ENCODE assay signal across 24 mouse cellular contexts in the genomic region with DNA sequence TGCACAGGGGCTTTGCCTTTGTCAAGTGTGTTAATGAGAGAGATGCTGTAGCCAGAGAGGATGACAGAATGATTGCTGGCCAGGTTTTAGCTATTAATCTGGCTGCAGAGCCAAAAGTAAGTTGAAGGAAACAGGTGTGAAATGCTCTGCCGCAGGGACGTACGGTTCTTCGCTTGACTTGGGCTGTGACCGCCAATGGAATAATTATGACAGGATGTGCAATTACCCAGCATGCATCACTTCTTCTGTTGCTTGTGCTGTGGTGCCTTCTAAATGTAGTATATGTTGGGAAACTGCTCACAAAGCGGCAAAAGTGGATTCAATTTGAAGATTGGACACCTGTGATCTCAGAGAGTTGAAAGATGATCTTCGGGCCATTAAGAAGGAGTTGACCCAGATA. TPM values are rescaled to one million over a fixed set of nuclear protein-coding genes. Genes with fewer than 3 reads are reported as not detected.
DNase-seq lines count a peak whose midpoint lies in the region; ATAC-seq and TF ChIP-seq lines count a peak whose summit lies in the region.
"Had no signal": no experiment of that assay in that cellular context is flagged by ENCODE, and none has a peak within 500 bp of the region (broad histone marks: within the 10 kb centered on the region; RNA-seq: fewer than 3 reads in every experiment).

No protein-coding gene starts in this region.

- no peaks in the 10 kb centered on the region for H3K27me3 ChIP-seq in CH12.LX (replicated peaks)
- no peaks in the 10 kb centered on the region for H3K27me3 ChIP-seq in forebrain, postnatal 0 days (ENCODE audit: insufficient read depth, low read length)
- H3K27me3 ChIP-seq: heart, embryonic 15.5 days; intestine, embryonic 15.5 days; neural tube, embryonic 15.5 days had no signal

- no peaks in the 10 kb centered on the region for H3K36me3 ChIP-seq in CH12.LX (replicated peaks in 1 of 2; ENCODE audit: control insufficient read depth in 1 of 2, insufficient read depth in 1 of 2, low read length in 1 of 2)
- no peaks in the 10 kb centered on the region for H3K36me3 ChIP-seq in forebrain, postnatal 0 days (ENCODE audit: insufficient read depth)
- H3K36me3 ChIP-seq: heart, embryonic 15.5 days; intestine, embryonic 15.5 days; neural tube, embryonic 15.5 days had no signal

- no peak overlapping the region for H3K4me3 ChIP-seq in CH12.LX (replicated peaks in 1 of 3; ENCODE audit: low read depth in 2 of 3, low read length in 2 of 3, poor library complexity in 1 of 3)
- H3K4me3 ChIP-seq in forebrain, postnatal 0 days (ENCODE audit: low read depth, low read length) = no peak overlapping the region
- H3K4me3 ChIP-seq: heart, embryonic 15.5 days; intestine, embryonic 15.5 days; neural tube, embryonic 15.5 days had no signal

- H3K9ac ChIP-seq in CH12.LX (ENCODE audit: insufficient read depth, low read depth) = peak overlapping the region; percentile 29
- no peak overlapping the region for H3K9ac ChIP-seq in forebrain, postnatal 0 days
- H3K9ac ChIP-seq: heart, embryonic 15.5 days; hindbrain, embryonic 14.5 days; intestine, embryonic 15.5 days; liver, embryonic 14.5 days; lung, embryonic 14.5 days; neural tube, embryonic 15.5 days had no signal

- peaks cover 10 to 22% of the 10 kb centered on the region in 2 experiments; a peak in 3 of 4 replicates for H3K4me1 ChIP-seq in CH12.LX (ENCODE audit: control insufficient read depth in 1 of 2, insufficient read depth in 2 of 2)
- peaks cover 4% of the 10 kb centered on the region; the same call in 1 of the 2 replicates for H3K4me1 ChIP-seq in forebrain, postnatal 0 days (ENCODE audit: insufficient read depth)

- TF ChIP-seq RAD21 in CH12.LX (IDR thresholded peaks at IDR 0.05; ENCODE audit: low read depth, low read length) = no peak

- TF ChIP-seq EP300 in CH12.LX (IDR thresholded peaks at IDR 0.05; ENCODE audit: low read length) = peak; percentile 65

- in situ Hi-C loops in CH12.LX (cut with MboI; ENCODE audit: low pct_ligation_motif_present, low pct_unique_long_range_greater_than_20kb, low sequenced_read_pairs) = loop anchor here (25.0 kb wide), 1 partner anchor 396 kb away; no protein-coding TSS in a partner anchor

- WGBS in forebrain, postnatal 0 days = 83% methylated on average over 7 of the region's 7 CpGs

- dilution Hi-C loops in CH12.LX (cut with MboI; ENCODE audit: extremely low pct_ligation_motif_present, extremely low pct_unique_long_range_greater_than_20kb, low sequenced_read_pairs) = no loop called here

- peak overlapping the region; percentile 47; the same call in 1 of the 2 replicates for H3K4me2 ChIP-seq in CH12.LX (ENCODE audit: insufficient read depth, low read depth, poor library complexity, severe bottlenecking)
- no peak overlapping the region for H3K4me2 ChIP-seq in forebrain, postnatal 0 days (ENCODE audit: low read depth)
- H3K4me2 ChIP-seq: heart, embryonic 15.5 days; hindbrain, embryonic 14.5 days; intestine, embryonic 15.5 days; lung, embryonic 14.5 days; neural tube, embryonic 15.5 days had no signal

- H3K27ac ChIP-seq in CH12.LX (ENCODE audit: insufficient read depth, low read depth) = no peak overlapping the region
- no peak overlapping the region for H3K27ac ChIP-seq in forebrain, postnatal 0 days (ENCODE audit: low read depth, low read length)
- H3K27ac ChIP-seq: heart, embryonic 15.5 days; hindbrain, embryonic 14.5 days; intestine, embryonic 15.5 days; liver, embryonic 14.5 days; neural tube, embryonic 15.5 days had no signal

- TF ChIP-seq POLR2A in CH12.LX (IDR thresholded peaks at IDR 0.05; ENCODE audit: low read depth, low read length) = no peak

- TF ChIP-seq CTCF in CH12.LX (conservative IDR thresholded peaks at IDR 0.05 in 1 of 2, IDR thresholded peaks at IDR 0.05 in 1 of 2; ENCODE audit: low read depth in 2 of 2, low read length in 2 of 2) = no peak
- TF ChIP-seq CTCF in forebrain, postnatal 0 days (IDR thresholded peaks at IDR 0.05; ENCODE audit: low read depth) = no peak

- ATAC-seq in monocyte, adult 5-6 weeks (replicated peaks; ENCODE audit: insufficient number of reproducible peaks, low FRiP score, low TSS enrichment, poor library complexity, severe bottlenecking) = 0 out of 2 replicates have a peak, but pooled peaks have one; percentile 27
- no peak for ATAC-seq in forebrain, postnatal 0 days
- ATAC-seq: intestine, embryonic 15.5 days; midbrain, embryonic 16.5 days had no signal

- H3K9me3 ChIP-seq in CH12.LX (replicated peaks; ENCODE audit: low read length) = no peaks in the 10 kb centered on the region
- no peaks in the 10 kb centered on the region for H3K9me3 ChIP-seq in forebrain, postnatal 0 days (ENCODE audit: low read length)
- H3K9me3 ChIP-seq: heart, embryonic 15.5 days; intestine, embryonic 15.5 days; neural tube, embryonic 15.5 days had no signal

- DNase-seq in spleen, postnatal 36 days (ENCODE audit: low spot score in 2 of 2) = peak; percentile 56 to 64
- no peak for DNase-seq in spleen, postnatal 14 days (ENCODE audit: low spot score in 2 of 2)
- DNase-seq in B cell, adult 2 months = peak; percentile 50 to 56
- DNase-seq in CH12.LX (ENCODE audit: extremely low read depth) = peak; percentile 66
- DNase-seq in forebrain, postnatal 0 days = no peak
- DNase-seq in left cerebral cortex, adult 9 months (ENCODE audit: low spot score in 2 of 2) = no peak
- DNase-seq in kidney, adult 11 months = no peak
- DNase-seq: adrenal gland, adult 2 months; cerebellum, adult 11-12 months; cerebellum, postnatal 10 days; gastrocnemius, postnatal 36 days; heart, postnatal 36 days; kidney, adult 9 months; kidney, postnatal 14 days; lung, embryonic 14.5 days; lung, postnatal 4 days had no signal

- no peaks in the 10 kb centered on the region for H3K79me2 ChIP-seq in CH12.LX (replicated peaks; ENCODE audit: control insufficient read depth, extremely low read depth, insufficient read depth, poor library complexity, severe bottlenecking)

TF ChIP-seq in CH12.LX, 34 proteins besides CTCF, POLR2A, EP300 and RAD21 (continues in another document):
- TF ChIP-seq RCOR1 (conservative IDR thresholded peaks at IDR 0.05; ENCODE audit: low read depth, low read length) (0 out of 2 replicates have a peak, but pooled peaks have one; percentile 34), HCFC1 (IDR thresholded peaks at IDR 0.05; ENCODE audit: low read depth, low read length) (peak; percentile 32; the same call in 1 of the 2 replicates), ZC3H11A (IDR thresholded peaks at IDR 0.05; ENCODE audit: low read depth, low read length) (no peak), NRF1 (IDR thresholded peaks at IDR 0.05; ENCODE audit: low read depth, low read length) (no peak), NELFE (IDR thresholded peaks at IDR 0.05; ENCODE audit: low read depth, low read length) (0 out of 2 replicates have a peak, but pooled peaks have one; percentile 16), MXI1 (IDR thresholded peaks at IDR 0.05; ENCODE audit: low read depth, low read length) (no peak), MAFK (IDR thresholded peaks at IDR 0.05; ENCODE audit: insufficient replicate concordance, low read length) (no peak), JUN (IDR thresholded peaks at IDR 0.05; ENCODE audit: insufficient read depth, low read depth, low read length) (no peak), TBP (conservative IDR thresholded peaks at IDR 0.05; ENCODE audit: low read depth, low read length) (0 out of 2 replicates have a peak, but pooled peaks have one; percentile 11), MYC (IDR thresholded peaks at IDR 0.05; ENCODE audit: low read depth, low read length) (no peak), KAT2A (IDR thresholded peaks at IDR 0.05; ENCODE audit: insufficient replicate concordance, low read length) (no peak), GABPA (IDR thresholded peaks at IDR 0.05; ENCODE audit: insufficient replicate concordance, low read depth, low read length) (no peak), MAX (IDR thresholded peaks at IDR 0.05; ENCODE audit: low read length) (peak; percentile 81), IRF4 (IDR thresholded peaks at IDR 0.05; ENCODE audit: low read depth, low read length) (peak; percentile 33; the same call in 1 of the 2 replicates), ELF1 (IDR thresholded peaks at IDR 0.05; ENCODE audit: low read depth, low read length) (no peak), ZMIZ1 (IDR thresholded peaks at IDR 0.05; ENCODE audit: low read depth, low read length) (no peak), E2F4 (IDR thresholded peaks at IDR 0.05; ENCODE audit: insufficient replicate concordance, low read depth, low read length) (0 out of 2 replicates have a peak, but pooled peaks have one; percentile 35), SMC3 (IDR thresholded peaks at IDR 0.05; ENCODE audit: low read depth, low read length) (no peak), PAX5 (IDR thresholded peaks at IDR 0.05; ENCODE audit: low read length) (no peak), UBTF (IDR thresholded peaks at IDR 0.05; ENCODE audit: low read depth, low read length) (no peak), ZKSCAN1 (IDR thresholded peaks at IDR 0.05; ENCODE audit: borderline replicate concordance, low read depth, low read length) (no peak), ETS1 (conservative IDR thresholded peaks at IDR 0.05; ENCODE audit: low read depth, low read length) (no peak), TCF12 (IDR thresholded peaks at IDR 0.05; ENCODE audit: low read depth, low read length) (peak; percentile 44; the same call in 1 of the 2 replicates), USF1 (IDR thresholded peaks at IDR 0.05; ENCODE audit: low read depth, low read length) (no peak)

RNA-seq across cellular contexts. Expression of a gene that starts 3.9 kb away (rescaled TPM):
- total RNA-seq in CH12.LX (2012; rRNA removed) = 21.2 TPM in 2 replicates
- total RNA-seq in CH12.LX (2014; rRNA removed) = 14.7 and 15.7 TPM in 2 replicates
- polyA plus RNA-seq in CH12.LX (2012; ENCODE audit: insufficient read length, low read depth) = 18.6 and 19.5 TPM in 2 replicates
- total RNA-seq in monocyte, adult 5-6 weeks (2017) = 54.4 to 130 TPM (median 68.2 TPM) in 3 replicates
- 6.3 and 12.5 TPM in 2 replicates for total RNA-seq in forebrain, postnatal 0 days (2014; rRNA removed)
- 5.1 and 6.1 TPM in 2 replicates for polyA plus RNA-seq in forebrain, postnatal 0 days (2015; fragmentation: Nextera tagmentation; extraction: Ambion mirVana)
- polyA plus RNA-seq: C2C12 had no signal

RNA-seq across cellular contexts. Expression of a gene that starts 4.0 kb away (rescaled TPM):
- 8.4 and 9.9 TPM in 2 replicates for total RNA-seq in CH12.LX (2012; rRNA removed)
- total RNA-seq in CH12.LX (2014; rRNA removed) = 5.8 and 6.4 TPM in 2 replicates
- 7.4 and 10.6 TPM in 2 replicates for polyA plus RNA-seq in CH12.LX (2012; ENCODE audit: insufficient read length, low read depth)
- 1.8 to 11.2 TPM (median 4.2 TPM) in 3 replicates for total RNA-seq in monocyte, adult 5-6 weeks (2017)
- total RNA-seq in forebrain, postnatal 0 days (2014; rRNA removed) = 25.6 and 28.0 TPM in 2 replicates
- polyA plus RNA-seq in forebrain, postnatal 0 days (2015; fragmentation: Nextera tagmentation; extraction: Ambion mirVana) = 12.3 and 15.1 TPM in 2 replicates

RNA-seq across cellular contexts. Expression of a gene that starts 27.8 kb away (rescaled TPM):
- total RNA-seq in CH12.LX (2012; rRNA removed) = 134 and 193 TPM in 2 replicates
- 101 and 104 TPM in 2 replicates for total RNA-seq in CH12.LX (2014; rRNA removed)
- polyA plus RNA-seq in CH12.LX (2012; ENCODE audit: insufficient read length, low read depth) = 92.2 and 120 TPM in 2 replicates
- total RNA-seq in monocyte, adult 5-6 weeks (2017) = 14.1 to 26.9 TPM (median 21.1 TPM) in 3 replicates
- 57.0 and 72.5 TPM in 2 replicates for total RNA-seq in forebrain, postnatal 0 days (2014; rRNA removed)
- 32.6 and 37.9 TPM in 2 replicates for polyA plus RNA-seq in forebrain, postnatal 0 days (2015; fragmentation: Nextera tagmentation; extraction: Ambion mirVana)

Comparison
In these comparisons a context has a peak if more than half of its experiments do, and no peak if none do; other contexts are left out.
1. DNase-seq: peak in spleen, postnatal 36 days (2 of 2), B cell, adult 2 months (2 of 2) and CH12.LX (single experiment); none in spleen, postnatal 14 days (0 of 2), forebrain, postnatal 0 days (single experiment), left cerebral cortex, adult 9 months (0 of 2) and kidney, adult 11 months (single experiment).